Mouse (Mus musculus) lung, postnatal 0 days (tissue): ENCODE measurements around the gene Pkdrej.
"Not testable (repeated sequence)": the region's sequence is repeated elsewhere in the genome, so short reads cannot be mapped to it uniquely, and the experiment has no call there.

ENCODE experiments used
- CTCF ChIP-seq: IDR thresholded peaks from 2 replicates; pipeline ENCODE4 v1.5.1; 2016; ENCODE audit warnings: antibody characterized with exemption, mild to moderate bottlenecking
- EP300 ChIP-seq: IDR thresholded peaks from 2 replicates; pipeline ENCODE4 v1.6.1; 2016; ENCODE audit warnings: antibody characterized with exemption, mild to moderate bottlenecking, control low read depth

GRCm38 (mm10) chr15:85778891-85779290, 42.6 kb downstream of the Pkdrej start:
- TF ChIP-seq EP300, CTCF: not testable (repeated sequence)
